Mouse (Mus musculus) brain, embryonic 14.5 days (tissue): ENCODE measurements around the gene Rpap1. TPM values are rescaled to one million over a fixed set of nuclear protein-coding genes. Genes with fewer than 3 reads are reported as not detected.

ENCODE experiments used
- DNase-seq: peaks from one replicate; pipeline ENCODE4 v3.0.0-alpha.2; 2011; ENCODE audit warnings: low read depth
- CTCF ChIP-seq: fragments of 200-500 bp; IDR thresholded peaks from 2 replicates; pipeline ENCODE4 v1.5.1; 2012; ENCODE audit warnings: inconsistent platforms, mild to moderate bottlenecking, moderate library complexity, borderline replicate concordance; ENCODE audit not compliant: insufficient read depth, insufficient read length; ENCODE audit errors: extremely low read depth
- POLR2A ChIP-seq: fragments of 200-500 bp; IDR thresholded peaks from 2 replicates; pipeline ENCODE4 v1.6.1; 2012; ENCODE audit warnings: mild to moderate bottlenecking, inconsistent platforms, borderline replicate concordance; ENCODE audit not compliant: poor library complexity, insufficient read depth, insufficient read length, severe bottlenecking; ENCODE audit errors: extremely low read depth
- polyA plus RNA-seq: library from polyadenylated mRNA; depleted of rRNA; stranded (reverse); fragments of >200 nt; gene quantifications from 2 replicates; pipeline ENCODE4 v1.2.3, GENCODE M21; 2012

Gene Rpap1
- polyA plus RNA-seq, 1 experiment, result 24.7 TPM

DNA sequence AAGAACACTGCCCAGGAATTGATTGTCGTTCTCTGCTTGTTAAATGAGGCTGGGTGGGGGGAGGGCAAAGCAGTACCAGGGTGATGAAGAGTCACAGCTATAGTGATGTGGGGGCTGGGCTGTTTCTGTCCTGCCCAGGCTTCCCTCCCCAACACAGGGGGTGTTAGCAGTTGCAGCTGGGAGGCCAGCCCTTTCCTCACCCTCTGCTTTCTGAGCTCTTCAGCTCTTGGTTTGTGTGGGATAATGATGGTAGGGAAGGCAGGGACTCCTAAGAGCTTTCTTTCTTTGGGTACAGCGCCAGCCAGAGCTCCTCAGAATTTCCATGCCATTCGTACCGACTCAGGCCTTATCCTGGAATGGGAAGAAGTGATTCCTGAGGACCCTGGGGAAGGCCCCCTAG lies 21.1 kb upstream of the Rpap1 start:
- no peak for DNase-seq
- TF ChIP-seq POLR2A (no peak), CTCF (no peak)

DNA sequence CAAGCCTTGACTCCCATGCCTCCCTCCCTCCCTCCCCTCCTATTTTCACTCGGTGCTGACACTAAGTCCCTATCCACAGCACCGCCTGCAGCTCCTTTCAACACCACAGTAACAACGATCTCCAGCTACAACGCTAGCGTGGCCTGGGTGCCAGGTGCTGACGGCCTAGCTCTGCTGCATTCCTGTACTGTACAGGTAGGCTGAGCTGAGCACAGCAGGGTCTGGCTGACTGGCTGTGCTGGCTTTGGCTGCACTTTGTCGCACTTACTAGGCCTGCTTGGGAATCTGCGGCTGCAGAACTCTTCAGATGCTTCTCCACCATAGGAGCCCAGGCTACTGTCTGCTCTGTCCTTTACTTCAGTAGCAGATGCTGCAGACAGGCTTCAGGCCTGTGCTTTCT lies 18.2 kb upstream of the Rpap1 start:
- TF ChIP-seq CTCF (no peak), POLR2A (no peak)
- DNase-seq, result no peak

DNA sequence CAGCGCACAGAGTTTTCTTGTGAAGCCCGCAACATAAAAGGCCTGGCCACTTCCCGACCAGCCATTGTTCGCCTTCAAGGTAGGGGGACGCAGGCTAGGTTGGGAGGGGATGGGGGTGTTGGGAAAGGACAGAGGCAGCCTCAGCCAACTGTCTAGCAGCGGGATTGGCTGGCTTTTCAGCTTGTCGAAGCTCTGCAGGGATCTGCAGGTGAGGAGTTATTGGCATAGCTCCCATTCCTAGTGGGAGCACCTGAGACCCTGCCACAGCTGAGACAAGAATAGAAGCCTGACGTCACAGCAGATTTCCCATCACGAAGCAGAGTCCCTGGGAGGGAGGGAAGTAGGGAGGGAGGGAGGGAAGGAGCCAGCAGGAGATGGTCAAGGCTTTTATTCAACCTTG lies 17.4 kb upstream of the Rpap1 start:
- peak; percentile 58 for DNase-seq

DNA sequence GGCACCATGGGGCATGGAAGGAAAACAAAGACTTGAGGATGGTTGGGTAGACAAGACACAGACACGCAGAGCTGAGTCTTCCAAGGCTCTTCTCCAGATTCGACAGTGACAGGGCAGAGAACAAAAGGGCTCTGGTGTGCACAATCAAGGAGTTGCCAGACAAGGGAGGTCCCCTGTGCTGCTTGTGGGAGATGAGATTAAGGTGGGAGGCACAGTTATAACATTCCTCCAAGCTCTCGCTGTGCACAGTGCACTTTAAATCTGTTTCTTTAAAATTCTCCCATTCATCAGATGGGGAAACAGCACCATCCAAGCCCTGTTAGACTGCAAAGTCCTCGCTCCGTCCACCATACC lies 16.9 kb upstream of the Rpap1 start:
- no peak for DNase-seq
- TF ChIP-seq POLR2A (no peak), CTCF (no peak)

More for the DNA sequence above, 17.4 kb upstream of the Rpap1 start:
- TF ChIP-seq CTCF (no peak), POLR2A (no peak)

DNA sequence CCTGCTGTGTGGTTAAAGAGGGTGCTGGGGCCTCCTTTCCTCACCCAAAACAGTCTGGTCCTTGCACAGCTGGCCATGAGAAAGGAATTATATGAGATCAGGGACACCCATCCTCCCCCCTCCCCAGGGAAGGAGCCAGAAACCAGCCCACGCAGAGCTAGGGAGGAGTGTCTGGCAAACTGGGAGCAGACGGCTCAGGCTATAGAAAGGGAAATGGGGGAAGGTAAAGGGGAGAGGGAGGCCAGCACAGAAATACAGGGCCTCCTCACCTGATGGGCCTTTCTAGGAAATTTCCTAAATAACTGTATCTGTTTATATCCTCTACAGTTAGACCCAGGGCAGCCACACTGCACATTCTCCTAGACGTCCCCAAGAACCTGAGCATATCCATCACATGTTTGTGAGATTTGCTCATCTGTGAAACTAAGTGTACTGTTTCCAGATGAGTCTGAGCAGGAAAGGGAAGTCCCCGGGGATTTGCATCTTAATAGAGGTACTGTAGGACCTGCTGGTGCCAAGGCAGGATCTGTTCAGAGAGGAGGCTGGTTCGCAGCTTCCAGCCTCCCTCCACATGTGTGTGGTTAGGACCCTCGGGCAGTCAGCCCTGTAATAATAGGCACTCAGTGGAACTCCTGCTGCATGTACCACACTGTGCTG lies 16.4 kb upstream of the Rpap1 start:
- peak; percentile 64 for DNase-seq

DNA sequence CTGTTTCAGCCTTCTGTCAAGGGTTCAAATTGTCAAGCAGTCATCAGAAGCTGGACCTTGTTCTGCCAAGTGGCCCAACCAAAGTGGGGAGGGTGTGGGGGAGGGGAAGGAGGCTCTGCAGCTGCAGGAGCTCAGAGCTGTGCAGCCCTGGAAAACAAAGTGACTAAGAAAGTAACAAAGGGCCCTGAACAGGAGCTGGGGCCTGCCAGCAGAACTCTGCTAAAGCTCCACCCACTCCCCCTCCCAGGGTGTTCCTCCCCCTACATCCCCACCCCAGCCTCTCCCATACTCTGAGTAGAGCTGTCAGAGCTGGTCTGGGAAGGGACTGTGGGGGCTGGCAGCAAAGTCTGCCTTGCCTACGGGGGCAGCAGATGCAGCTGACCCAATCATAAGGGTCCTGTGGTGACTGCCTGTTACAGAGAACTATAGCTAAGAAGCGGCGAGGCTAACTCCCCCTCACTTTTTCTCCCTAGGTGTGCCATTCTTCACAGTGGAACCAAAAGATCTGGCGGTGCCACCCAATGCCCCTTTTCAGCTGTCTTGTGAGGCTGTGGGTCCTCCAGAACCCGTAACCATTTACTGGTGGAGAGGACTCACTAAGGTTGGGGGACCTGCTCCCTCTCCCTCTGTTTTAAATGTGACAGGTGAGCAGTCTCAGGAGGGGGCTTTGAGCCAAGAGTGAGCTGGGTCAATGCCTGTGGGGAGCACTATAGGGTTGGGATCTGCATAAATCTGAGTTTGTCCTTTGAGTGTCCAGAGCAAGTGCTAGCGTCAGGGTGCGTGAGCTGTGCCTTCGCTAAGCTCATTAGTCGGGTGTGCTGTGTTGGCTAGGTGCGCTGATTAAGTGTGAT lies 15.7 kb upstream of the Rpap1 start:
- TF ChIP-seq CTCF (no peak), POLR2A (no peak)
- peak; percentile 93 for DNase-seq

More for the DNA sequence above, 16.4 kb upstream of the Rpap1 start:
- TF ChIP-seq CTCF, result no peak
- TF ChIP-seq POLR2A, result no peak

DNA sequence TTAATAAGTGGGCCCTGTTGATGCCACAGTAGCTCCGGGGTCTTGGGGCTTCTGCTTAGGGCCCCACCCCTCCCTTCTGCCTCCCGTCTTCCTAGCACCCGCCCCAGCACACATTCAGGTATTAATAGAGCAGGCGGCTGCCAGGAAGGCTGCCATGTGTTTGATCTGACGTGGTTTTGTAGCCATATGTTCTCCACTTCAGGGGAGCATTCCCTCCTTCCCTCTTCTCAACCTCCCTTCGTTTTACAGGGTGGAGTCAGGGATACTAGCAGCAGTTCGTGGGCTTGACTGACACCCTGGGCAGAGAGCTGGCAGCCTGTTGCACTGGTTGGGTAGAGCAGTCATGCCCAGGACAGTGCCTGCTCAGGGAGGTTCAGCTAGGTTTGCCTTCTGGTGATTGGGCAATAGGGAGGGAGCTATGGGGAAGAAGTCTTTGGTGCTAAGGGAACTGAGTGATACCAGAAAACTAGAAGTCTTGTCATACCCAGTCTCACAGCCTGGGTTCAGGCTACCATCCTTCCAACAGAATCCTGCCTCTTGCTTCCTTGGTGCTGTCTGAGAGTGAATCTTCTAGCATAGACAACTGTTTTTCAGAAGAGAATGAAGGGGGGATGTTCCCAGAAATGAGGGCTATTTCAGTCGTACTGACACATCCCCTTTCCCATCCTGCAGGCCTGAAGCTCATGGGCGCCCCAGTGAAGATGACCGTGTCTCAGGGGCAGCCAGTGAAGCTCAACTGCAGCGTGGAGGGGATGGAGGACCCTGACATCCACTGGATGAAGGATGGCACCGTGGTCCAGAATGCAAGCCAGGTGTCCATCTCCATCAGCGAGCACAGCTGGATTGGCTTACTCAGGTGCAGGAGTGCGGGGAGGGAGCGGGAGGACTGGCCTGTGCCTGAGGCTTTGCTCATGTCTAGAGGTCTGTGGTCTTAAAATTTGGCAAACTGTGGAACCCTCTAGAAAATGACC lies 13.8 kb upstream of the Rpap1 start:
- DNase-seq, result peak; percentile 64

DNA sequence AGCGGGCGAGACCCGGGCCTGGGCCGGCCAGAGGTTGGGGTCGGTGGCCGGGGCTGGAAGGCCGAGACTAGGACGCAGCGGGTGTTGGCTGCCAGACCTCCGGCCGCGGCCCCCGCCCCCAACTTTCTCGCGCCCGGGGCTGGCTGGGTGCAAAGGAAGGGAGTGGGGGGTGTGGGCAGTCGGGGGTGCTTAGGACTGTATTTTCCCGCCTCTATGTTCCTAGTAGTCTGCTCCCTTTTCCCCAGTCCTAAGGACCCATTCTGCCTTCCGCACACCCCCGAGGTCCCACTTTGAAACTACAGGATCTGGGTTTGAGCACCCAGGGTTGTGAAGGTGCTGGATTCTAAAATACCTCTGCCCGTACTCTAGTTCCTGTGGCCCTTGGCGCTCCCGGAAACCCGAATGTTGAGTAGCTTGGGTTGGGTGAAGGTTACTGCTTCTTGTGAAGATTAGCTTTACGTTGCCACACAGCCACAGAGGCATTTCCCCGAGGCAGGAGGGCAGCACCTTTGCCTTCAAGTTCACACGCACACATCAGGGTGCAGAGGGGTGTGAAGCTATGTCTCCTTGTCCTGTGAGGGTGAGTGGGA lies 12.7 kb upstream of the Rpap1 start:
- TF ChIP-seq CTCF, result no peak
- peak; percentile 30 for DNase-seq

More for the DNA sequence above, 13.8 kb upstream of the Rpap1 start:
- TF ChIP-seq CTCF (no peak), POLR2A (no peak)

DNA sequence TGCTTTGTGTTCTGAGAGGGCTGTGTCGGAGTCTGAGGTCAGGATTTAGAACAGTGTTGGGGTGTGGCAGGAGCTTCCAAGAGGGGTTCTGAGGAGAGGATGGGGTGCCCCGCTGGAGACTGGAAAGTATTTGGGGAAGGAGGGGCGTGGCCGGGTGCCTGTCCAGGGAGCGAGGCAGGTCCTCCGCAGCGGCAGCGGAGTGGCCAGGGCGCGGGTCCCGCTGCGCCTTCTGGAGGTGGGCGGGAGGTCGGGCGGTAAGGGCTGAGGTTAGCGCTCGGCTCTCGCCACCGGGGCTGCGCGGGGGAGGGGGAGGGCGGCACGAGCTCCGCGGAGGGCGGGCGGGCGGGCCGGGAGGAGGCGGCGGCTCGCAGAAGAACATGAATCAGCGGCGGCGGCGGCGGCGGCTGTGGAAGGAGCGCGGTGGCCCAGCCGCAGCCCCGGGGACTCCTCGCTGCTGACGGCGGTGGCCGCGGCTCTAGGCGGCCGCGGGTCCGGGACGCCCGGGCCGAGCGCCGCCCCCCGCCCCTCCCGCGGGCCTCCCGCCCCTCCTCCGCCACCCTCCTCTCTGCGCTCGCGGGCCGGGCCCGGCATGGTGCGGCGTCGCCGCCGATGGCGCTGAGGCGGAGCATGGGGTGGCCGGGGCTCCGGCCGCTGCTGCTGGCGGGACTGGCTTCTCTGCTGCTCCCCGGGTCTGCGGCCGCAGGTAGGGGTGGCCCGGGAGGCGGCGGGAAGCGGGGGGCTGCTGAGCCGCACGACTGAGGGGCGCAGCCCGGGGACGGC lies 12.0 kb upstream of the Rpap1 start:
- peak; percentile 53 for DNase-seq
- TF ChIP-seq CTCF (no peak), POLR2A (peak; percentile 46; the same call in 1 of the 2 replicates)

DNA sequence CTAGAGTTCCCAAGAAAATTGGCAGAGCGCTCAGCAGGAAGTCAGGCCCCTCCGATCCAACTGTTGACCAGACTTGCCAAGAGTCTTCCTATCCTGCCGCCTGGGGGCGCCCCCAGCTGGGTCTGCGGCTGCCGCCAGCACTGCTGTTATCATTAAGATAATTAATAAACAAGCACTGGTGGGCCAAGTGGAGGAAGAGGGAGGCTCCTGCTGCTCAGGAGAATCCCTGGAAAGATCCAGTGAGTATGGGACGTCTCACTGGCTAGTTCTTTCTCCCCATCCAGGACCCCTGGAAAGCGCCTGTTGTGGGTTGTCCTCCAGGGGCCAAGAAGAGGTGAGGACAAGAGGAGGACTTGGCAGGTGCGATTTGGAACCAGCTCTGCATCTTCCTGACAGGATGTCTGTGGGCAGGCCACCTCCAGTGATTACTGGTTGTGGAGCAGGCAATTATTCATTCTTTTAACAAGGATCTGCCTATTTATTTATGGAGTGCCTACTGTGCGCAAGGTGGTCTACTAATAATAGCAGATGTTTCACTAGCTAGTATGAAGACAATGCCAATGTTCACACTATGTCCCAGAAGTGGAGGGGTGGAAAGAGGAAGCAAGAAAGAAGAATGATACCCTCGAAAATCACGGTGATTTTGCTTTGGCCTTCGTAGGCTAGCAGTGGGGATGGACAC lies 11.1 kb upstream of the Rpap1 start:
- peak; percentile 78 for DNase-seq

DNA sequence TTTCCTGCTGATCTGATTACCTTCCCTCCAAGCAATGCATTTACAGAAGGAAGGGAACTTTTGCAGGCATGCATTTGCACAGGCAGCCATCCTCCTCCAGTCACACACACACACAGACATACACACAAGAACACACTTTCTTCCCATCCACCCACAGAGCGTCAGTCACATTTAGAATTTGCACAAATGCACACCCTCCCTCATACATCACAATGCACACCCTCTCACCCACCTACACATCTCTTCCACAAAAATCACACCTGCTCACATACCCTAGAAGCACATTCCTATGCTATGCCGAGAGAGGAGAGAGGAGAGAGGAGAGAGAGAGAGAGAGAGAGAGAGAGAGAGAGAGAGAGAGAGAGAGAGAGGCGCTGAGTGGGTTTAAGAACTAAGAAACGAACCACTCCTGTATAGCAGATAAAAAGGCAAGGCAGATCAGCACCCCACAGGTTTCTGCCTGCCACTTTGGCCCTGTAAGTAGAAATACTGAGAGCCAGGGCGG lies 10.0 kb upstream of the Rpap1 start, which contains the start of gene Tyro3:
Gene Tyro3 (plus strand): TSS at position 455 of the 505 bp plus-strand sequence.
- TF ChIP-seq CTCF (no peak), POLR2A (no peak)
- DNase-seq, result no peak

More for the DNA sequence above, 11.1 kb upstream of the Rpap1 start:
- no peak for TF ChIP-seq POLR2A
- peak; percentile 60 for TF ChIP-seq CTCF

DNA sequence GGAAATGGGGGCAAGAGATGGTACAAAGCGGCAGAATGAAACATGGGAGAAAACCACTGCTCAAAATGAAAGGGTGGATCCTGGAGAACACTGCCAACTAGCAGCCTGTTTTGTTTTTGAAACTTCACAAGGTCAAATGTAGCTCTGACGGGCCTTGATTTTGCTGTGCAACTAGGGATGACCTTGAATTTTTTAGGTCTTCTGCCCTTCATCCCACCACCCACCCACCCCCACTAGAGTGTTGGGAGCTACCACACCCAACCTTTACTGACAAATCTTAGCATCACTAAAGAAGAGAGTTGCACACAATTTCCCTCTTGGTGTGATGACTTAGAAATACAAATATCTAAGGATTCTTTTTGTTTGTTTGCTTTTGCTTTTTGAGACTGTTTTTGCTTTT lies 2.7 kb upstream of the Rpap1 start:
- DNase-seq, result no peak

More for the DNA sequence above, 2.7 kb upstream of the Rpap1 start:
- no peak for TF ChIP-seq POLR2A
- TF ChIP-seq CTCF, result no peak
